Mouse (Mus musculus): ENCODE results near the gene Acat1. TPM values are rescaled to one million over a fixed set of nuclear protein-coding genes. Genes with fewer than 3 reads are reported as not detected.

Acat1 gene
- polyA plus RNA-seq (2014; fragmentation: Illumina TruSeq; extraction: RNeasy Lipid Tissue Mini Kit (QIAGEN cat#74804)), result 87.8 TPM

DNA sequence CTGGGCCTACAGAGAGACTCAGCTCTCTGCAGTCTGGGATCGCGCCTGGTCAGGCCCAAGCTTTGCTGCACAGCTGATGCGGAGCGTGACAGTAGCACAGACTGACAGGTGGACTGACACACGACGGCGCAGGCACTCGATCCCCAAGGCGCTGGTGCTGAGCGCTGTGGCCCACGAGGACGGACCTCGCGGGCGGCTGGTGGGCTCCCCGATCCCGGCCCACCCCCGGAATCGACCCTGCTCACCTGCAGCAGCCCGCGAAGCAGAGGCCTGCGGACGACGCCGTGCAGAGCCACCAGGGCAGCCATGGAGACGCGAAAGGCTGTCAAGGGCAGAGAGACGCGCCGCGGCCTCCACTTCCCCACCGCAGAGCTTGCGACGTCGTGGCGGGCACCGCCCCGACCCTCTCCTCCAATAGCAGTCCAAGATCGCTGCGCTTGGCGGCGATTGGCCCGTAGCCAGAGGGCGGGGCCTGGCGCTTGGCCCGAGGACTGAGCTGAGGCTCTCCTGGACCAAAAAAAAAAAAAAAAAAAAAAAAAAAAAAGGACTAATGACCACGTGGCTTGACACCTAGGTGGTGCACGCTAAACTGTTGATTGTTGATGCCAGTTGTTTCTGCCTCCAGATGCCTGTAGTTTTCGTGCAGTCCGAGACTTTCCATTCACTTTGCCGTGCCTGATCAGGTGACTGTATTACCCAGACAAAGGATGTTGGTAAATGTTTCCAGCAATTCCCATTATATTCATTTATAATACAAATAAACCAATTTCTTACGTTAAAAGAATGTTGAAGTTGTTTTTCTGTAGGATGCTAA lies at the start of gene Acat1:
Gene Acat1 (minus strand): TSS at position 415 of the 814 bp plus-strand sequence.

DNA sequence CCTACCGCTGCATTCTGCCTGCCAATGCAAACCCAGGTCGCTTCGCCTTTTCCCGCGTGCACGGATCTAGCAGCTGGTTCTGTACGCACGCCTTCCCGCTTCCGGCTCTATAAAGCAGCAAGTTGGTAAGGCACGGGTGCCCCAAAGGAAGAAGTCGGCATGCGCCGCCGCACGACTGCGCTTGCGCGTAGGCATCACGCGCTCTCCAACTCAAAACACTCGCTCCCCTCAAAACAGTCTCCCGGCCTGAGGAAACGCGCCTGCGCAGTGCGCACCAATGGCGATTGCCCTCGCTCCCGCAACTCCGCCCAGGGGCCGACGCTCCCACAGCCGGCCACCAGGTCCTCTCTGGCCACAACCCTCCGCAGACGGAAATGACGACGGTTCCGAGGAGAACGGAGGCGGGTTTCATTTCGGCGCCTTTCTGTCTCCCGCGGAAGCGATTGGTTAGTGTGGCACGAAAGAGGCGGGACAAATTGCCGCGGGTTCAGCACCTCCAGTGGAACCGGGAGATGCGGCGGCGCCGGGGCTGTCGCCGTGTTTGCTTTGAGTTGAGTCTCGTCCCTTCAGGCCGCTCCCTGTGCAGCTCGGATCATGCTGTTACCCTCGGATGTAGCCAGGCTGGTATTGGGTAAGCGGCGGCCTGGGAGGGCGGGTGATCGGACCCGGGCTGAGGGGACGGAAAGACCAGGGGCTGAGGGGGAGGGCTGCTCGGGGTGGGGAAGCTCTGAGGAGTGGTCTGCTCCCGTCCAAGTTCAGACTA lies 73.4 kb downstream of the Acat1 start, which contains the start of the genes Atm and Npat:
Gene Atm (minus strand): TSS at position 183 of the 763 bp plus-strand sequence.
Gene Npat (plus strand): TSS at position 490 of the 763 bp plus-strand sequence.

Other genes with a start within 250 kb of the Acat1 start
- 105 TPM for gene Kdelc2, start 226.4 kb downstream of the Acat1 start, polyA plus RNA-seq (2014; fragmentation: Illumina TruSeq; extraction: RNeasy Lipid Tissue Mini Kit (QIAGEN cat#74804))
- 13.5 TPM for gene 4930550C14Rik, start 208.1 kb downstream of the Acat1 start, polyA plus RNA-seq (2014; fragmentation: Illumina TruSeq; extraction: RNeasy Lipid Tissue Mini Kit (QIAGEN cat#74804))
- gene Atm, start 73.6 kb downstream of the Acat1 start, polyA plus RNA-seq (2014; fragmentation: Illumina TruSeq; extraction: RNeasy Lipid Tissue Mini Kit (QIAGEN cat#74804)), result 30.1 TPM
- gene Npat, start 73.3 kb downstream of the Acat1 start, polyA plus RNA-seq (2014; fragmentation: Illumina TruSeq; extraction: RNeasy Lipid Tissue Mini Kit (QIAGEN cat#74804)), result 62.3 TPM
- 112 TPM for gene Cul5, start 59.6 kb upstream of the Acat1 start, polyA plus RNA-seq (2014; fragmentation: Illumina TruSeq; extraction: RNeasy Lipid Tissue Mini Kit (QIAGEN cat#74804))
- 0.74 TPM for gene Rab39, start 95.8 kb upstream of the Acat1 start, polyA plus RNA-seq (2014; fragmentation: Illumina TruSeq; extraction: RNeasy Lipid Tissue Mini Kit (QIAGEN cat#74804))
- gene Slc35f2, start 161.2 kb upstream of the Acat1 start, polyA plus RNA-seq (2014; fragmentation: Illumina TruSeq; extraction: RNeasy Lipid Tissue Mini Kit (QIAGEN cat#74804)), result 8.3 TPM
- gene Sln, start 239.8 kb upstream of the Acat1 start, polyA plus RNA-seq (2014; fragmentation: Illumina TruSeq; extraction: RNeasy Lipid Tissue Mini Kit (QIAGEN cat#74804)), result not detected